Mouse (Mus musculus) MEL (cell line): ENCODE results near the gene Tmem19.

ENCODE experiments used
- CTCF ChIP-seq, 3 experiments: IDR thresholded peaks in 2 of 3; conservative IDR thresholded peaks in 1 of 3; 2 replicates each; pipeline ENCODE4 v1.5.1; 2011 to 2012; ENCODE audit warnings: low read length in 3 of 3, low read depth in 2 of 3, mild to moderate bottlenecking in 2 of 3, improper control_type of control experiment in 1 of 3, inconsistent platforms in 1 of 3, mixed read lengths in 1 of 3, moderate library complexity in 1 of 3; ENCODE audit not compliant: control insufficient read depth in 1 of 3, insufficient read depth in 1 of 3, poor library complexity in 1 of 3, severe bottlenecking in 1 of 3
- EP300 ChIP-seq, 2 experiments: IDR thresholded peaks; 2 replicates each; pipeline ENCODE4 v1.6.1; 2011; ENCODE audit warnings: improper control_type of control experiment in 2 of 2, low read length in 2 of 2, low read depth in 1 of 2, mild to moderate bottlenecking in 1 of 2
- KAT2A ChIP-seq: conservative IDR thresholded peaks from 2 replicates; pipeline ENCODE4 v1.6.1; 2012; ENCODE audit warnings: low read depth, low read length, improper control_type of control experiment, inconsistent platforms
- MXI1 ChIP-seq: IDR thresholded peaks from 2 replicates; pipeline ENCODE4 v1.6.1; 2011; ENCODE audit warnings: mild to moderate bottlenecking, low read depth, low read length, improper control_type of control experiment
- MYB ChIP-seq: IDR thresholded peaks from 2 replicates; pipeline ENCODE4 v1.6.1; 2011; ENCODE audit warnings: mild to moderate bottlenecking, low read depth, low read length, improper control_type of control experiment
- MYC ChIP-seq: IDR thresholded peaks from 2 replicates; pipeline ENCODE4 v1.6.1; 2011; ENCODE audit warnings: low read depth, mild to moderate bottlenecking, low read length, improper control_type of control experiment, moderate library complexity
- NRF1 ChIP-seq: IDR thresholded peaks from 2 replicates; pipeline ENCODE4 v1.6.1; 2014; ENCODE audit warnings: low read depth, mild to moderate bottlenecking, inconsistent platforms, low read length, improper control_type of control experiment, moderate library complexity; ENCODE audit not compliant: poor library complexity, insufficient read depth, severe bottlenecking
- POLR2A ChIP-seq, 2 experiments: IDR thresholded peaks; 2 replicates each; pipeline ENCODE4 v1.6.1; 2011 to 2012; ENCODE audit warnings: low read length in 2 of 2, mild to moderate bottlenecking in 2 of 2, control low read depth in 1 of 2, improper control_type of control experiment in 1 of 2, low read depth in 1 of 2, moderate library complexity in 1 of 2; ENCODE audit not compliant: control insufficient read depth in 1 of 2, insufficient read depth in 1 of 2, poor library complexity in 1 of 2
- TAL1 ChIP-seq: IDR thresholded peaks from 2 replicates; pipeline ENCODE4 v1.6.1; 2012; ENCODE audit warnings: mild to moderate bottlenecking, inconsistent platforms, low read length, moderate library complexity, mixed read lengths
- TCF12 ChIP-seq: IDR thresholded peaks from 2 replicates; pipeline ENCODE4 v1.6.1; 2014; ENCODE audit warnings: low read depth, mild to moderate bottlenecking, inconsistent platforms, low read length, improper control_type of control experiment, moderate library complexity
- USF1 ChIP-seq: IDR thresholded peaks from 2 replicates; pipeline ENCODE4 v1.6.1; 2014; ENCODE audit warnings: low read depth, mild to moderate bottlenecking, inconsistent platforms, low read length, improper control_type of control experiment, moderate library complexity
- USF2 ChIP-seq, 2 experiments: IDR thresholded peaks; 2 replicates each; pipeline ENCODE4 v1.6.1; 2011 to 2012; ENCODE audit warnings: improper control_type of control experiment in 2 of 2, low read length in 2 of 2, borderline replicate concordance in 1 of 2, inconsistent platforms in 1 of 2, low read depth in 1 of 2, mild to moderate bottlenecking in 1 of 2; ENCODE audit not compliant: insufficient read depth in 1 of 2
- ZKSCAN1 ChIP-seq: IDR thresholded peaks from 2 replicates; pipeline ENCODE4 v1.6.1; 2012; ENCODE audit warnings: low read depth, mild to moderate bottlenecking, inconsistent platforms, low read length, improper control_type of control experiment, moderate library complexity
- ZNF384 ChIP-seq: IDR thresholded peaks from 2 replicates; pipeline ENCODE4 v1.6.1; 2012; ENCODE audit warnings: low read depth, mild to moderate bottlenecking, inconsistent platforms, low read length, improper control_type of control experiment

- TF ChIP-seq POLR2A (IDR thresholded peaks at IDR 0.05; ENCODE audit: control insufficient read depth in 1 of 2, insufficient read depth in 1 of 2, low read depth in 1 of 2, low read length in 2 of 2, poor library complexity in 1 of 2) = no peak
- TF ChIP-seq CTCF (IDR thresholded peaks at IDR 0.05 in 2 of 3, conservative IDR thresholded peaks at IDR 0.05 in 1 of 3; ENCODE audit: control insufficient read depth in 1 of 3, insufficient read depth in 1 of 3, low read depth in 2 of 3, low read length in 3 of 3, poor library complexity in 1 of 3, severe bottlenecking in 1 of 3) = no peak
- no peak for TF ChIP-seq ZNF384
- no peak for TF ChIP-seq MXI1
- no peak for TF ChIP-seq MYB
- no peak for TF ChIP-seq USF1
- no peak for TF ChIP-seq KAT2A
- no peak for TF ChIP-seq EP300 (IDR thresholded peaks at IDR 0.05; ENCODE audit: low read depth in 1 of 2, low read length in 2 of 2)
- no peak for TF ChIP-seq NRF1
- no peak for TF ChIP-seq ZKSCAN1
- no peak for TF ChIP-seq MYC
- TF ChIP-seq TAL1 = no peak
- no peak for TF ChIP-seq USF2 (IDR thresholded peaks at IDR 0.05; ENCODE audit: borderline replicate concordance in 1 of 2, insufficient read depth in 1 of 2, low read depth in 1 of 2, low read length in 2 of 2)
- no peak for TF ChIP-seq TCF12
Measured at GRCm38 (mm10) chr10:115333528-115333927, 28.8 kb downstream of the Tmem19 start.
